Mouse (Mus musculus) midbrain, embryonic 13.5 days (tissue): ENCODE data around the gene Gm20683. TPM values are rescaled to one million over a fixed set of nuclear protein-coding genes. Genes with fewer than 3 reads are reported as not detected.
"Not testable (repeated sequence)": the region's sequence is repeated elsewhere in the genome, so short reads cannot be mapped to it uniquely, and the experiment has no call there.

Experiments
- ATAC-seq: fragments of 200-750 bp; cut with Nextera tagmentation; 2 replicates; pipeline ENCODE4 v1.8.0; 2017; ENCODE audit warnings: mild to moderate bottlenecking, moderate TSS enrichment, moderate library complexity
- H3K27ac ChIP-seq: fragments of 300-500 bp; sonication (generic); 2 replicates; pipeline ENCODE4 v1.5.1; 2015; ENCODE audit warnings: inconsistent platforms, mild to moderate bottlenecking, moderate library complexity
- H3K27me3 ChIP-seq: fragments of 300-500 bp; sonication (generic); 2 replicates; pipeline ENCODE4 v1.6.1; 2015; ENCODE audit warnings: mild to moderate bottlenecking, inconsistent platforms
- H3K36me3 ChIP-seq: fragments of 300-500 bp; sonication (generic); 2 replicates; pipeline ENCODE4 v1.6.1; 2015; ENCODE audit warnings: mild to moderate bottlenecking, inconsistent platforms
- H3K4me1 ChIP-seq: fragments of 300-500 bp; sonication (generic); replicated peaks from 2 replicates; pipeline ENCODE4 v1.6.1; 2015; ENCODE audit warnings: inconsistent platforms
- H3K4me2 ChIP-seq: fragments of 300-500 bp; sonication (generic); replicated peaks from 2 replicates; pipeline ENCODE4 v1.6.1; 2015; ENCODE audit warnings: moderate library complexity, mild to moderate bottlenecking, inconsistent platforms
- H3K4me3 ChIP-seq: fragments of 300-500 bp; sonication (generic); replicated peaks from 2 replicates; pipeline ENCODE4 v1.5.1; 2015; ENCODE audit warnings: mild to moderate bottlenecking, inconsistent platforms
- H3K9ac ChIP-seq: fragments of 300-500 bp; sonication (generic); replicated peaks from 2 replicates; pipeline ENCODE4 v1.6.1; 2015; ENCODE audit warnings: mild to moderate bottlenecking, inconsistent platforms
- H3K9me3 ChIP-seq: fragments of 300-500 bp; sonication (generic); 2 replicates; pipeline ENCODE4 v1.6.1; 2016; ENCODE audit warnings: mild to moderate bottlenecking, inconsistent platforms
- WGBS: fragments of 180-500 bp; shearing (Covaris S2); methylation state at CpG from one replicate; pipeline ENCODE4 v1.1.7; 2015; 5-methylcytosine and 5-hydroxymethylcytosine counted together
- polyA plus RNA-seq: library from polyadenylated mRNA; unstranded; fragments of >200 nt; fragmentation: Nextera tagmentation; extraction: Ambion mirVana; gene quantifications from 2 replicates; pipeline ENCODE4 v1.2.1, GENCODE M21; 2015

The Gm20683 gene
- polyA plus RNA-seq, 1 experiment from 2014 or later, result 7.5 TPM

- Histone ChIP-seq H3K4me1 (peaks cover 38% of the 10 kb centered on the region), H3K4me2 (no peak overlapping the region), H3K27me3 (peaks cover 3% of the 10 kb centered on the region; the same call in 1 of the 2 replicates), H3K9ac (no peak overlapping the region), H3K4me3 (no peak overlapping the region), H3K9me3 (no peaks in the 10 kb centered on the region), H3K36me3 (peaks cover 2% of the 10 kb centered on the region), H3K27ac (no peak overlapping the region)
- 82% methylated on average over 3 of the region's 3 CpGs for WGBS
- no peak for ATAC-seq
Observed at GRCm38 (mm10) chr17:25872676-25873075, 31.1 kb upstream of the Gm20683 start.

- H3K4me1 ChIP-seq, result peaks cover 36% of the 10 kb centered on the region
- ATAC-seq, H3K9ac ChIP-seq: not testable (repeated sequence)
Observed at GRCm38 (mm10) chr17:25871566-25871965, 30.0 kb upstream of the Gm20683 start.

GRCm38 (mm10) chr17:25869954-25870353 lies 28.4 kb upstream of the Gm20683 start:
- Histone ChIP-seq H3K4me2 (no peak overlapping the region), H3K4me3 (no peak overlapping the region), H3K9me3 (no peaks in the 10 kb centered on the region), H3K27ac (no peak overlapping the region), H3K27me3 (peaks cover 9% of the 10 kb centered on the region; the same call in 1 of the 2 replicates), H3K4me1 (peaks cover 27% of the 10 kb centered on the region), H3K9ac (no peak overlapping the region), H3K36me3 (no peaks in the 10 kb centered on the region)
- no peak for ATAC-seq
- whole genome bisulfite sequencing, result 90% methylated on average over 2 of the region's 2 CpGs

More at GRCm38 (mm10) chr17:25871566-25871965, 30.0 kb upstream of the Gm20683 start:
- H3K9me3 ChIP-seq, H3K27ac ChIP-seq, H3K4me3 ChIP-seq, H3K27me3 ChIP-seq, H3K4me2 ChIP-seq, H3K36me3 ChIP-seq: not testable (repeated sequence)

- Histone ChIP-seq H3K9me3 (no peaks in the 10 kb centered on the region), H3K27ac (no peak overlapping the region), H3K4me3 (no peak overlapping the region), H3K4me1 (peaks cover 26% of the 10 kb centered on the region), H3K27me3 (peaks cover 9% of the 10 kb centered on the region; the same call in 1 of the 2 replicates), H3K4me2 (no peak overlapping the region), H3K36me3 (no peaks in the 10 kb centered on the region), H3K9ac (no peak overlapping the region)
- no peak for ATAC-seq
- 83% methylated on average over 8 of the region's 8 CpGs for WGBS
Observed at GRCm38 (mm10) chr17:25869498-25869897, 27.9 kb upstream of the Gm20683 start.

GRCm38 (mm10) chr17:25868601-25869191 lies 27.1 kb upstream of the Gm20683 start, which contains the start of gene Mcrip2:
Gene Mcrip2 (minus strand): TSS chr17:25868764.
- peak; percentile 90 for ATAC-seq
- Histone ChIP-seq H3K27ac (peak within 1 kb of the TSS; percentile 45), H3K9ac (peak within 1 kb of the TSS; percentile 82), H3K4me3 (peak within 1 kb of the TSS; percentile 87), H3K9me3 (no peaks in the 10 kb centered on the region), H3K36me3 (no peaks in the 10 kb centered on the region), H3K4me1 (peaks cover 18% of the 10 kb centered on the region), H3K4me2 (peak within 1 kb of the TSS; percentile 92), H3K27me3 (peaks cover 9% of the 10 kb centered on the region; the same call in 1 of the 2 replicates)
- WGBS, result 1% methylated on average over 22 of the region's 24 CpGs

- H3K9ac ChIP-seq, result peak overlapping the region; percentile 82
- peak overlapping the region; percentile 87 for H3K4me3 ChIP-seq
- peaks cover 9% of the 10 kb centered on the region; the same call in 1 of the 2 replicates for H3K27me3 ChIP-seq
- peak; percentile 5 for ATAC-seq
- no peaks in the 10 kb centered on the region for H3K9me3 ChIP-seq
- 1% methylated on average over 38 of the region's 42 CpGs for WGBS
- H3K4me1 ChIP-seq, result peaks cover 17% of the 10 kb centered on the region
- H3K27ac ChIP-seq, result peak overlapping the region; percentile 45
- H3K36me3 ChIP-seq, result no peaks in the 10 kb centered on the region
- peak overlapping the region; percentile 92 for H3K4me2 ChIP-seq
Observed at GRCm38 (mm10) chr17:25867836-25868600, 26.5 kb upstream of the Gm20683 start.

GRCm38 (mm10) chr17:25867509-25867835 lies 25.9 kb upstream of the Gm20683 start:
- Histone ChIP-seq H3K9me3 (no peaks in the 10 kb centered on the region), H3K27ac (no peak overlapping the region), H3K4me1 (peaks cover 17% of the 10 kb centered on the region), H3K4me3 (peak overlapping the region; percentile 87), H3K4me2 (peak overlapping the region; percentile 92), H3K9ac (peak overlapping the region; percentile 82; the same call in 1 of the 2 replicates), H3K27me3 (peaks cover 9% of the 10 kb centered on the region; the same call in 1 of the 2 replicates), H3K36me3 (no peaks in the 10 kb centered on the region)
- WGBS, result 16% methylated on average over 7 of the region's 7 CpGs
- no peak for ATAC-seq

GRCm38 (mm10) chr17:25866172-25866571 lies 24.6 kb upstream of the Gm20683 start:
- Histone ChIP-seq H3K27me3 (peaks cover 9% of the 10 kb centered on the region; the same call in 1 of the 2 replicates), H3K36me3 (no peaks in the 10 kb centered on the region), H3K9ac (no peak overlapping the region), H3K9me3 (no peaks in the 10 kb centered on the region), H3K4me1 (peaks cover 24% of the 10 kb centered on the region), H3K4me2 (no peak overlapping the region), H3K4me3 (no peak overlapping the region), H3K27ac (no peak overlapping the region)
- no peak for ATAC-seq
- 89% methylated on average over 3 of the region's 3 CpGs for WGBS

- Histone ChIP-seq H3K4me3 (no peak overlapping the region), H3K9me3 (no peaks in the 10 kb centered on the region), H3K27me3 (peaks cover 9% of the 10 kb centered on the region; the same call in 1 of the 2 replicates), H3K4me2 (no peak overlapping the region), H3K36me3 (no peaks in the 10 kb centered on the region), H3K4me1 (peaks cover 33% of the 10 kb centered on the region), H3K27ac (no peak overlapping the region), H3K9ac (no peak overlapping the region)
- WGBS, result 90% methylated on average over 11 of the region's 11 CpGs
- ATAC-seq, result no peak
Observed at GRCm38 (mm10) chr17:25865288-25865687, 23.7 kb upstream of the Gm20683 start.

GRCm38 (mm10) chr17:25864311-25864710 lies 22.7 kb upstream of the Gm20683 start:
- Histone ChIP-seq H3K9me3 (no peaks in the 10 kb centered on the region), H3K36me3 (no peaks in the 10 kb centered on the region), H3K9ac (no peak overlapping the region), H3K4me1 (peaks cover 40% of the 10 kb centered on the region), H3K4me3 (no peak overlapping the region), H3K27me3 (peaks cover 9% of the 10 kb centered on the region; the same call in 1 of the 2 replicates), H3K4me2 (no peak overlapping the region), H3K27ac (no peak overlapping the region)
- 91% methylated on average over 14 of the region's 14 CpGs for WGBS
- no peak for ATAC-seq

GRCm38 (mm10) chr17:25863681-25864080 lies 22.1 kb upstream of the Gm20683 start:
- H3K4me3 ChIP-seq, result no peak overlapping the region
- H3K9ac ChIP-seq, result no peak overlapping the region
- H3K27ac ChIP-seq, result no peak overlapping the region
- 94% methylated on average over 6 of the region's 6 CpGs for WGBS
- H3K27me3 ChIP-seq, result peaks cover 9% of the 10 kb centered on the region; the same call in 1 of the 2 replicates
- no peaks in the 10 kb centered on the region for H3K36me3 ChIP-seq
- H3K4me1 ChIP-seq, result peaks cover 35% of the 10 kb centered on the region
- H3K4me2 ChIP-seq, result no peak overlapping the region
- no peaks in the 10 kb centered on the region for H3K9me3 ChIP-seq
- ATAC-seq, result no peak
